Mouse (Mus musculus) frontal cortex, postnatal 25 days (tissue): ENCODE data around the gene Cnot8.

Source experiments
- DNase-seq, 2 experiments: peaks; one replicate each; pipeline ENCODE4 v3.0.0; 2022; ENCODE audit warnings: low spot score in 2 of 2

Gene Cnot8

DNA sequence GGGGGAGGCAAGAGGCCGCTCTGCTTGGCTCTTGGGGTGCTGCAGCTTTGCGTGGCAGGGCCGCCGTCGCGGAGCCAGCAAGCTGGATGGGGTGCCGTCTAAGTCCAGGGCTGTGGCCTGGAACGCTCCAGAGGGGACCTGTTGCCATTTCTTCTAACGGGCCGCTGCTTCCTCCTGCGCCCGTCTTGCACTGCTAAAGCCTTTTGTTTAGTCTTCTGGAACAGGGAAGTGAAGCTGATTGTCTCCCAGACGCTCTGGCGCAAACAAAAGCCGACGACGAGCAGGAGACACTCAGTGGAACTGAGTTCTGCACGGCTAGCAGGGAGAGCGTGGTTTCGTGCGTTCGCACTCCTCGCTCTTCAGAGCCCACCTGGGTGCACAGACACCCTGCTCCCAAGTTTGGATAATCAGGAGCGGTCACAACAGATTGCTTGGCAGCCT lies 418 bp downstream of the Cnot8 start:
- peak in 1 of 2 experiments; percentile 13 for DNase-seq

DNA sequence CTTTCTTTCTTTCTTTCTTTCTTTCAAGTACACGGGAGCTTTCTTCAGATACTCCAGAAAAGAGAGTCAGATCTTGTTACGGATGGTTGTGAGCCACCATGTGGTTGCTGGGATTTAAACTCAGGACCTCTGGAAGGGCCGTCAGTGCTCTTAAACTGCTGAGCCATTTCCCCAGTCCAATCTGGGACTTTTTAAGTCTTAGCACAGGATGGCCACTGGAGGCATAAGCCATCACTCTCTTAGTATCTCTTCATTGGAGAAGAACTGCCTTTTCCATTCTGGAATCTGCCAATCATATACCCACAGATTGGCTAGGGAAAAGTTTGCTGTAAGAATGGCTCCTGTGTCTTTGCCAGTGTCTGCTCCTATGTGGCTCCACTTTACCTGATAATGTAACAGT lies 3.1 kb downstream of the Cnot8 start:
- DNase-seq: no peak

- no peak for DNase-seq
These were observed 3.8 kb downstream of the Cnot8 start for GRCm38 (mm10) chr11:58107664-58108337.

GRCm38 (mm10) chr11:58116560-58116959 lies 12.6 kb downstream of the Cnot8 start:
- DNase-seq: no peak

- DNase-seq: no peak
These were observed 13.2 kb downstream of the Cnot8 start for GRCm38 (mm10) chr11:58117044-58117652.

DNA sequence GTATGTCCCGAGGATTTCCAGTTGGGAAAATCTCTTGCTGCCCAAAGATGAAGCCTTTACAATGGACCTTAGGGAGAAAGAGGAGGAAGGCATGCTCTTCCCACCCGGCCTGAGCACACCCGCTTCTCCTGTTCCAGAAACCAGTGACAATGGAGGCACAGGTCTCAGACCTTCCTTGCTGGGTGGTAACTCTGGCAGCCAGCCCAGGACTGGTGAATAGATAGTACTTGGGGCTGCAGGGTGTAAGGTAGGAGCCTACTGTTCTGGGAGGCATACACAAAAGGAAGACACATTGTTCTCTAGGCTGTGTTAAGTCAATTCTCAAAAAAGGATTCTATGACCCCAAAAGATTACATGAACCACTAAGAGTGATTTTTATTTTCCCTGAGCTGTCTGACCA lies 16.7 kb downstream of the Cnot8 start:
- DNase-seq: no peak

- no peak for DNase-seq
These were observed 17.4 kb downstream of the Cnot8 start for GRCm38 (mm10) chr11:58121351-58121750.

- no peak for DNase-seq
These were observed 19.8 kb downstream of the Cnot8 start for GRCm38 (mm10) chr11:58123711-58124110.

- DNase-seq: no peak
These were observed 21.1 kb downstream of the Cnot8 start for GRCm38 (mm10) chr11:58125021-58125420.

- DNase-seq: no peak
These were observed 22.6 kb downstream of the Cnot8 start for GRCm38 (mm10) chr11:58126397-58127160.

- no peak for DNase-seq
These were observed 23.6 kb downstream of the Cnot8 start for GRCm38 (mm10) chr11:58127544-58127943.

- no peak for DNase-seq
These were observed 25.4 kb downstream of the Cnot8 start for GRCm38 (mm10) chr11:58129302-58129843.

DNA sequence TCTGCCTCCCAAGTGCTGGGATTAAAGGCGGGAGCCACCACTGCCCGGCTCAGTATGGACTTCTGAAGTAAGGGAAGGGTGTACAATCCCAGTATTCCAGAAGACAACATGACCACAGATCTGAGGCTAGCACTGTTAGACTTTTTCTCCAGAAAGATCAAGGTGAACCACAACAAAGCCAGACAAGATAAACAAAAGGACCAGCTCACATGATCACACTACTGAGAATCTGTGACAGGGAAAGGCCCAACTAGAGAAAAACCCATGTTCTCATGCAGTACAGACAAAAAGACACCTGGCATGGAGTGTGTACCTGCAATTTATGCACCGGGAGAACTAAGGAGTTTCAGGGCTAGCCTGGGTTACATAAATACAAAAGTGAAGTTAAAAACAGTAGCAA lies 28.1 kb downstream of the Cnot8 start:
- DNase-seq: no peak

DNA sequence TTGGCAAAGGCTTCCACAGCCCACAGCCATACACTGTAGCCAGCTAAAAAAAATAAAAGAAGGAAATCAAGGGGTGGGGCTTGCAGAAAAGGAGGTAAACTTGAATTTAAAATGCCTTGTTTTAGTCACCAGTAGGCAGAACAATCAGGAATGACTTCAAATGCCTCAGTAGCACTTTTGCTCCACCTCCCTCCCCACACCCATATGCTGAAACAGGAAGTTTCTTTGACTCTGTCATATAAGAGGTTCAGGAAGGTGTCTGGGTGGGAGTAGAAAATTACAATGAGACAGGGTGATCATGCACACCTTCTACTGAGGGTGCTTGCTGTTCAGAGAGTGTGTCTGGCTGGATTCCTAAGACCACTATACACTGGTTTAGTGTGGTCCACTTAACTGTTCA lies 30.9 kb downstream of the Cnot8 start:
- DNase-seq: no peak

DNA sequence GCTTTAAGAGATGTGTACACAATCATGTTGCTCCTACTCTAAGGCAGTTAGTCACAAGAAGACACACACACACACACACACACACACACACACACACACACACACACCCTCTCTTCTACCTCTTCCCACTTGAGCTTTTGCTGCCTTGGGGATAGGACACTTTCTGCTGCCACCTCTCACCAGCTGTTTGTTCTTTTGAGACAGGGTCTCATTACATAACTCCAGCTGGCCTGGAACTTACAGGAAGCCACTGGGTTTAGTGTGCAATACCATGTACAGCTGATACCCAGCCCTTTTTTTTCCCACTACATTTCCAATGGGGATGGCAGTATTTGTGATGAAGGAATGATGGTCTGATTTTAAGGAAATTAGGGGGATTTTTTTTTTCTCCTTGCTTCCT lies 31.3 kb downstream of the Cnot8 start:
- no peak for DNase-seq

GRCm38 (mm10) chr11:58136677-58137076 lies 32.7 kb downstream of the Cnot8 start:
- no peak for DNase-seq

- no peak for DNase-seq
These were observed 34.9 kb downstream of the Cnot8 start for GRCm38 (mm10) chr11:58138821-58139220.

- no peak for DNase-seq
These were observed 35.5 kb downstream of the Cnot8 start for GRCm38 (mm10) chr11:58139466-58139865.

- no peak for DNase-seq
These were observed 39.9 kb downstream of the Cnot8 start for GRCm38 (mm10) chr11:58143704-58144426.

DNA sequence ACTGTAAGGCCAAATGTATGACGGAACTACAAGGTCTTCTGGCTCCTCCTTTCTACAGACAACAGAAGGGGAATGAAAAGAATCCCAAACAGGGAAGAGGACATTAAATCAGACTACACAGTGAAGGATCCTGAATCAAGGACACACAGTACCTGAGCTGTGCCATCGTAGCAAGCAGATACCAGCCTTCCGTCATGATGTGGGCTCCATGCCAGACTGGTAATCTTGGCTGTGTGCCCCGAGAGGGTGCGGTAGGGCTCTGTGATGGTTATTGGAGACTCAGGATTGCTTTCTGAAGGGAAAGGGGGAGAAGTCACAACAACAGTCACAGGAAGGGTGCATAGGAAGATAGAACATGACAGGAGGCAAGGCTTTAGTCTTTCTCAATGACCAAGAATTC lies 42.3 kb downstream of the Cnot8 start:
- no peak for DNase-seq

DNA sequence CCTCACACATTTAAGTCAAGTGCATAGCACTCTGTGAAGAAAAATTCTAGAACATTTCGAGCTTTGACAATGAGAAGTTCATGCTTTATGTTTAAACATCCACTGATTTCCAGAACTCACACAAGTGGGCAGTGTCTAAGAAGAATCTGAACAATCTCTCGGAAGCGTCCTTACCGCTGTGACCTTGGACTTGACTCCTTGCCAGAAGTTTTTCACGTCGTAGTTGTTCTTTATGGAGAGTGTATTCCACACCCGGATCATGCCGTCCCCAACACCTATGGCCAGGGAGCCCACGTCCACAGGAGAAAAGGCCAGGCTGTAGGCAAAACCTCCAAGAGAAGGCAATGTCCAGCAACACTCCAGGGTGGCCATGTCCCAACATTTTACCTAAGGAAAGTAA lies 51.5 kb downstream of the Cnot8 start:
- DNase-seq: no peak

- no peak for DNase-seq
These were observed 52.9 kb downstream of the Cnot8 start for GRCm38 (mm10) chr11:58156871-58157270.
